Mouse (Mus musculus): ENCODE results near the gene F12.

F12 gene

GRCm38 (mm10) chr13:55426613-55427012, at the start of gene F12:
Gene F12 (minus strand): TSS chr13:55426793.
- DNase-seq, result no peak

GRCm38 (mm10) chr13:55476256-55476655, 49.7 kb upstream of the F12 start:
- no peak for DNase-seq

GRCm38 (mm10) chr13:55475750-55476149, 49.2 kb upstream of the F12 start:
- no peak for DNase-seq

- peak; percentile 75 for DNase-seq
These were observed 48.1 kb upstream of the F12 start for GRCm38 (mm10) chr13:55474621-55475069.

- DNase-seq, result no peak
These were observed 47.4 kb upstream of the F12 start for GRCm38 (mm10) chr13:55473961-55474360.

- DNase-seq, result peak; percentile 32
These were observed 46.7 kb upstream of the F12 start for GRCm38 (mm10) chr13:55473076-55473831.

- DNase-seq, result peak; percentile 88
These were observed 45.8 kb upstream of the F12 start for GRCm38 (mm10) chr13:55472132-55473022.

- DNase-seq, result no peak
These were observed 45.2 kb upstream of the F12 start for GRCm38 (mm10) chr13:55471819-55472131.

GRCm38 (mm10) chr13:55471156-55471818, 44.7 kb upstream of the F12 start:
- peak; percentile 80 for DNase-seq

- peak; percentile 51 for DNase-seq
These were observed 43.8 kb upstream of the F12 start for GRCm38 (mm10) chr13:55470372-55470771.

- DNase-seq, result no peak
These were observed 42.4 kb upstream of the F12 start for GRCm38 (mm10) chr13:55468851-55469560.

- peak; percentile 25 for DNase-seq
These were observed 39.3 kb upstream of the F12 start for GRCm38 (mm10) chr13:55465830-55466440.

GRCm38 (mm10) chr13:55465184-55465583, 38.6 kb upstream of the F12 start:
- DNase-seq, result peak; percentile 33

- DNase-seq, result peak; percentile 77
These were observed 37.7 kb upstream of the F12 start, which contains the start of gene Prr7 for GRCm38 (mm10) chr13:55464027-55464884. Gene Prr7 (plus strand): TSS chr13:55464267.

GRCm38 (mm10) chr13:55463399-55464026, 36.9 kb upstream of the F12 start:
- no peak for DNase-seq

- no peak for DNase-seq
These were observed 36.4 kb upstream of the F12 start for GRCm38 (mm10) chr13:55462965-55463364.

- DNase-seq, result no peak
These were observed 25.4 kb upstream of the F12 start for GRCm38 (mm10) chr13:55451785-55452549.

- DNase-seq, result no peak
These were observed 24.7 kb upstream of the F12 start for GRCm38 (mm10) chr13:55451296-55451695.

GRCm38 (mm10) chr13:55450511-55450980, 24.0 kb upstream of the F12 start:
- peak; percentile 40 for DNase-seq

Data from right cerebral cortex, postnatal 25 days (tissue).